Mouse (Mus musculus): ENCODE measurements around the gene Rimklb.

DNA sequence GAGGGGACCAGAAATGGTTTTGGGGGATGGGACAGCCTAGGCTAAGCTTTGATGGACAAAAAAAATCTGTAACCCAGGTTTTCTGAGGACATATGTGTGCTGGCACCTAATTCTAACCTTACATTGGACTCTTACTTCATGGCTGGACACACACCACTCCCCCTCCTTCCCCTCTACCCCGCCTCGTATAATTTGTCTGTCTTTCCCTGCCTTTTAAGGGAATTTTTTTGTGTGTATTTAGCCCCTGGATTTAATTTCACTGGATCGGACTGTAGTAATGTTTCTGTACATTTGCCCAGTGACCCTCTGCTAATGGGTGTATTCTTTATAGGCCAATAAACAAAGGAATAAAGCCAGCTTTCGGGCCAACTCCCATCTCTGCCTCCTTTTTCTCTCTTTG lies 6.5 kb upstream of the Rimklb start:
- TF ChIP-seq EP300 (IDR thresholded peaks at IDR 0.05; ENCODE audit: insufficient read depth, low read depth, low read length), result no peak
- no peak for TF ChIP-seq POLR2A (IDR thresholded peaks at IDR 0.05; ENCODE audit: insufficient read depth, low read depth, low read length)
- no peak for TF ChIP-seq CTCF (IDR thresholded peaks at IDR 0.05)
